Mouse (Mus musculus) liver, embryonic 14.5 days (tissue): ENCODE measurements at regions not wholly inside any gene's neighbourhood (a gene's known extent, or its start where the extent isn't known, plus 50 kb on each side); places are given as distances from the start of the nearest gene placed in this dataset.

Experiments
- CTCF ChIP-seq: IDR thresholded peaks from 2 replicates; pipeline ENCODE4 v1.5.1; 2016; ENCODE audit warnings: antibody characterized with exemption, low read depth, control low read depth
- EP300 ChIP-seq: IDR thresholded peaks from 2 replicates; pipeline ENCODE4 v1.6.1; 2016; ENCODE audit warnings: antibody characterized with exemption, low read depth

DNA sequence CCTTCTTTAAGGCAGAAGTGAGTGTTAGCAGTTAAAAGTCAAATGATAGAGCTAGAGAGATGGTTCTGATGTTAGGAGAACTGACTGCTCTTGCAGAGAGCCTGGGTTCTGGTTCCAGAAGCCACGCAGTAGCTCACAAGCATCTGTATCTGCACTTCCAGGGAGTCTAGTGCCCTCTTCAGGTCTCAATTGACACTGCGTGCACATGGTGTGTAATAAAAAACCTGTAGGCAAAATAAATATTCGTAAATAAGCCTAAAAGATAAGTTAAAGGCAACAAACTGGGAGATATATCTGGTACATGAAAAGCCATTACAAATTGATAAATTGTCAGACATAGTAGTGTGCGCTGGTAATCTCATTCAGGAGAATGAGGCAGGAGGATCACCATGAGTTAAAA is 133.8 kb upstream of the Csf3r start:
- TF ChIP-seq CTCF = peak; percentile 24; the same call in 1 of the 2 replicates
- TF ChIP-seq EP300 = no peak
